Mouse (Mus musculus): ENCODE results near the gene 0610040J01Rik.

GRCm38 (mm10) chr5:63932829-63933228 is 120.7 kb downstream of the 0610040J01Rik start:
- TF ChIP-seq EP300 (IDR thresholded peaks at IDR 0.05; ENCODE audit: low read length) (no peak), RCOR1 (conservative IDR thresholded peaks at IDR 0.05; ENCODE audit: low read depth, low read length) (no peak), POLR2A (IDR thresholded peaks at IDR 0.05; ENCODE audit: low read depth, low read length) (no peak), ZC3H11A (IDR thresholded peaks at IDR 0.05; ENCODE audit: low read depth, low read length) (no peak), USF1 (IDR thresholded peaks at IDR 0.05; ENCODE audit: low read depth, low read length) (no peak), NRF1 (IDR thresholded peaks at IDR 0.05; ENCODE audit: low read depth, low read length) (no peak), ELF1 (IDR thresholded peaks at IDR 0.05; ENCODE audit: low read depth, low read length) (no peak), CTCF (conservative IDR thresholded peaks at IDR 0.05 in 1 of 2, IDR thresholded peaks at IDR 0.05 in 1 of 2; ENCODE audit: low read depth in 2 of 2, low read length in 2 of 2) (no peak), JUND (conservative IDR thresholded peaks at IDR 0.05; ENCODE audit: low read depth, low read length) (no peak), HCFC1 (IDR thresholded peaks at IDR 0.05; ENCODE audit: low read depth, low read length) (no peak), SIN3A (IDR thresholded peaks at IDR 0.05; ENCODE audit: low read length) (no peak), IRF4 (IDR thresholded peaks at IDR 0.05; ENCODE audit: low read depth, low read length) (no peak)

All from CH12.LX (cell line).